Mouse (Mus musculus): Measurements from ENCODE around the gene Plcb2.
A peak's percentile ranks its signal among the peaks of the same experiment; 100 is the strongest.

The Plcb2 gene

DNA sequence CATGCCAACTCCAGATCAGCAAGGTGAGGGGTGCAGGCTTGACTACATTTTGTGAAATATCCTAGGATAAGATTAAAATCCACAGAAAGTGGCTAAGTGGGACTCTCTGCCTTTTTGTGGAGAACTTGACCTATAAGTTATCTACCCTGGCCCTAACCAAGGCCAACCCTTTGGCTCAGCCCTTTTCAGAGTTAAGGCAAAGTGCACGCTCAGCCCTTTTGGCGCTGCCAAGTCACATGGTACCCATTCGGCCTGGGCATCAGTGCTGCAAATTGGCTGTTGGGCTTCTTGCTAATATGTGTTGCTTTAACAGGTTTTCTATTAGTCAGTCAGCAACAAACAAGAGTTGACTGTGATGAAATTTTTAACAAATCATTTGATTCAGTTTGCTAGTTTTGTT lies 40.4 kb downstream of the Plcb2 start:
- DNase-seq (ENCODE audit: low spot score in 2 of 2), result no peak

DNA sequence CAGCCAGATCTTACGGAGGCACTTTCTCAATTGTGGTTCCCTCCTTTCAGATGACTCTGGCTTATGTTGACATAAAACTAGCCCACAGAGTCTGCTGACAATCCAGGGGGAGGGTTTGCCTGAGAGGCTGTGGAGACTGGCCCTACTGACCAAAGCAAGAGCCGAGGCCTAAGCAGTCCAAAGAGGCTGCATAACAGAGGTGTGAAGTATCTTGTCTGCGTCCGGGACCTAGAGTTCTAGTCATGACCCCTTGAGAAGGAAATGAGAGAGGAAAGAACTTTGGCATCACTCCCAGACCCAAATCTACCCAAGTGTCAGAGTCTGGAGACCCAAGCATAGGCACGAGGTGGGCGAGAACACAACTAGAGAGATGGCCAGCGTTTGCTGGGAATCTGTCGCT lies 41.5 kb downstream of the Plcb2 start:
- no peak for DNase-seq (ENCODE audit: low spot score in 2 of 2)

- DNase-seq (ENCODE audit: low spot score in 2 of 2), result no peak
Measured at GRCm38 (mm10) chr2:118685088-118685487, 43.1 kb downstream of the Plcb2 start.

DNA sequence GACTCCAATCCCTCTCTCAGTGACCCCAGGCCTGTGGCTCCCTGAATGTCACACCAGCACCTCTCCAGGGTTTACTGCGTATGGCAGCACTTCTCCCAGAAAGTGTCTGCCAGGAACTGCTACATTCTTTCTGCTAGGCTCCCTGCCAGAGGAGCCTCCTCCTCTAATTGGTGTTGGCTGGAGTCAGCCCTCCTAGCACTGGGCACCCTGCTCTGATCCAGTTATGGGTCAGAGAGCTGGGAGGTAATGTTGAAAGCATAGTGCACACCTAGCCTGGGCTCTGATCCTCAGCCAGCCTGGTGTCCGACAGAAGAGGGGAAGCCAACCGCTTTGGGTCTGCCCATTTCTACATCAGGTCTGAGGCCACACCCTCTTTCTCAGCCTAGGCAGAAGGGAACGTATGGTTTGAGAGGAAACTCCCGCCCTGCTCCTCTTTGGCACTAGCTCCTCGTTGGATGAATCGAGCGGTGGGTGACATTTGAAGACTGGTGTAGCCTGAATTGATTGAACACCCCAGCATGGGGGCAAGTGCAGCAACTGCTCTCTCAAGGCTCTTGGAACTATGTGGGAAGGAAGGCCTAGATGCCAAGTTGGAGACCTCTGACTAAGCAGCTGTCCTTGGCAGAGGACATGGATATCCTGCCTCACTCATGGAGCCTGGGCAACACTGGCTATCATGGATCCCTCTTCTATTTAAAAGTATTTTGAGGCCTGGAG lies 45.5 kb downstream of the Plcb2 start:
- no peak for DNase-seq (ENCODE audit: low spot score in 2 of 2)

DNA sequence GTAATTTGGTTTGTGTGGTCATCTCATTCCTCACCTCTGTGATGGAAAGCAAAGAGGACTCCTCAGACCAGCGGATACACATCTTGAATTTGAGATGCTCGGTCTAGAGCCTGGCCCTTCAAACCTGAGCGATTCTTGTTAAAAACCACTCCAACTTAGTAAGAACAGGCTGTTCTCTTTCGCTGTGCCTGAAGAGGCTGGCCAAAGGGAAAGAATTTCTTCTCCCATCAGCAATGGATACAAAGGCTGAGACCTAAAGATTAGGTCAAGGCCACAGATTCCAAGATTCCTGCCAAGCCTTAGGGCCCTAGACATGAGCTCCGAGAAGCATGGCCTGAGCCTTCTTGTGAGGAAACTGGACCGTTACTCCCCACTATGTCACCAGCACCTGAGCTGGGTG lies 47.3 kb downstream of the Plcb2 start:
- DNase-seq (ENCODE audit: low spot score in 2 of 2), result no peak

- DNase-seq (ENCODE audit: low spot score in 2 of 2), result no peak
Measured at GRCm38 (mm10) chr2:118679577-118679976, 48.7 kb downstream of the Plcb2 start.

DNA sequence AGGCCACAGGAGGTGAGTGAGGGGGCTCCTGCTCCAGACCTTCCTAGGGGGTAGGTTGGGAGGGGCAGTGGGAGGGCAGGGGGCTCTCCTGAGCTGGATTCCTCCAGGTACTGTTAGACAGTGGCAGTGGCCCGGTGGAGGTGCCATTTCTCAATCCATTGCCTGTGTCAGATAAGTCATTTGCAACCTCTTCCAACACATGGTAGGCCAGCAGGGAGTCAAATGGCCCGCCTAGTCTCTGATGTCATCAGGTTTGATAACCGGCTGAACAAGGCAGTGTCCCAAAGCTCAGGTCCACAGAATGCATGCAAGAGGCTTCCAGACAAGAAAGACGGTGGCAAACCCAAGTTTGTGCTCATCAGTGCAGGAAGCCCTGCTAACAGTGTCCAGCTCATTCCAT lies 50.4 kb downstream of the Plcb2 start:
- no peak for DNase-seq (ENCODE audit: low spot score in 2 of 2)

DNA sequence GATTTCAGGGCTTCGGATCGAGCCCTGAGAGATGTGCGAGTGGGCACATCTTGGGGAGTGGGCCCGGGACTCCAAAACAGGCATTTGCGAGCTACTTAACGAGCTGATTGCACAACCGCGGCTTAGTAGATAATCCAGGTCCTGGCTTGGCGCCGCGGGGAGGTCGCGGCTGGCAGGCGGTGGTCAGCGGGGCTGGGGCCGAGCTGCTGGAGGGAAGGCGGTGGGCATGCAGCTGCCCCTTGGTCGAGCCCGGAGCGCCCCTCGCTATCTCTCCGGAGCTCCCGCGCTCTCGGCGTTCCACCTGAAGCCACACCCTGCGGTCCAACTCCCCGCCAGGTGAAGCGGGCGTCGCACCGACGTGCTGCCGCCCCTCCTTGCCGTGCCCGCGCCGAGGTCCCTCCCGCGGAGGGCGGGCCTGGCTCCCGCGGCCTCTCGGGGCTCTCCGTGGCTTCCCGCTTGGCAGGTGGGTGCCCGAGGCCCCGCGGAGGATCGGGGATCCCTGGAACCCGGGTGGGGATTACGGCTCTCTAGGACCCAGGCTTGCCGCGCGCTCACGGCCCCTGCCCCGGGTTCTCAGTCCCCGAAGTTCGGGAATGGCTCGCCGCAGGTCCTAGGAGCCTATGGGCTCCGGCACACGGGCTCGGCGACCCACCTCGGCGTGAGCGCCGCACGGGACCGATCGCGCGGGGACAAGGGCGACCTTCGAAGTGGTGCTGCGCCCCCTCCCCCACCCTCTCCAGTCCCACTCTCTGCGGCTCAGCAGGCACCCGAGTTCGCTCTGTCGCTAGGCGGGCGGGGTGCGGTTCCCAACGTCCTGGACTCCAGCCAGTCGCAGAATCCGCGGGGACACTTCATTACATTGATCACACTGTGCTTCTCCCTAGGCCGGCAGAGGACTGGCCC lies 51.1 kb downstream of the Plcb2 start:
- DNase-seq (ENCODE audit: low spot score in 2 of 2), result no peak

DNA sequence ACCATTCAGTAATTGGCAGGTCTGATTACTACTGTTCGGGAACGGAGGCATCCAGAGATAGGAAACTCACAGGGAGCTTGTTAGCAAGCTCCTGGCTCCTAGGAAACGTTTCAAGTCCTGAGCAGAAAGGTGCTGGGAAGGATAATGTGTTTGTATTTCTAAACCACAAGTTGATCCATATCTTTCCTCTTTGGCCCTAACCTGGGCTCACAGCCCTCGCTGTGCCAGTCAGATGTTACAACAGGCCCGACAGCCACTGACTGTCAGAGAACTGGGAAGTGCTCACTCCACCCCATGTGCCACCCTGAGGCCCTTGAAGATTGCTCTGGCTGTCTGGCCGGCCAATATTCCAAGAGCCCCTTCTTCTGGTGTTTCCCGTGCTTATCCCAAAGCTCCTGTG lies 53.7 kb downstream of the Plcb2 start:
- no peak for DNase-seq (ENCODE audit: low spot score in 2 of 2)

DNA sequence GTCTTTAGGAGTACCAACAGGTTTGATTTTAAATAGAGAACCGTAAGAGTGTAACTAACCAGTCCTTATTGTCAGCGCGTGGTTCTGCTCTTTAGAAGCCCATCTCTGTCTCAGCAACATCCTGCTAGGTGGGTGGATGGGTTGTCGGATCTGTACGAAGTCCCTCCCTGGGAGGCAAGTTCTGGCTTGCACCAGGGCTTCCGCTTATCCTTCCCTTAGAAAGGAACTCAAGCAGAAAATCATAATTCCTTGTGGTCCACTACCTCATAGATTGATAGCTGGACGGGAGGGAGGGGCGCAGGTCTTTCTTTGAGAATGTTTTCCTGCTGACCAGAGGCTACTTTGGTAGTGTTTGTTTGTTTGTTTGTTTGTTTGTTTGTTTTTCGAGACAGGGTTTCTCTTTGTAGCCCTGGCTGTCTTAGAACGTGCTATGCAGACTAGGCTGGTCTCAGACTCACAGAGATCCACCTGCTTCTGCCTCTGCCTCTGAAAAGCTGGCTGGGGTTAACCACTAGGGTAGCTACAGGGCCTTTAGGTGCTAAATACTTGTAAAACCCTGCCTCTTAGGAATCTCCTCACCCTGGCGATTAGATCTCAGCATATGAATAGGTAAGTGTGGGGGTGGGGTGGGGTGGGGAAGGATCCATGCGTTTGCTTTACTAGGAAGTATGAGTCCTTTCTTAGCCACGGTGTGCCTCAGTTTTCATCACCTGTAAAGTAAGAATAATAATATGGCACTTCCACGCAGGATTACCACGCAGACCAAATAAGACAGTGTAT lies 54.4 kb downstream of the Plcb2 start:
- no peak for DNase-seq (ENCODE audit: low spot score in 2 of 2)

DNA sequence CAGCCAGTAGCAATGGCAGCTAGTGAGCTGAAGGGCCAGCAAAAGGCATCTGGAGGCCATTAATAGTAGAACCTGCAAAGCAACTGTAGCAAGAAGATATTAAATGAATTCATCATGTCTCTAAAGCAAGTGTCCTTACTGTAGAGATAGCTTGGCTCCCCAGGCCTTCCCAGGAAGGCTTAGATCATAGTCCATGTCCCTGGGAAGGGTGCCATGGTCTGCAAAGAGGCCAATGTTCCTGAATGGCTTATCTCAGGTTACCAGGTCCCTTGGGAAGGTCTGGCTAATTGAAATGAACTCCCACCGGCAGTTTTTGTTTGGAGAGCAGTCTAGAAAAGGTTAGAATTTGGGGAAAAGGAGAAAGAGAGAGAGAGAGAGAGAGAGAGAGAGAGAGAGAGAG lies 56.5 kb downstream of the Plcb2 start:
- DNase-seq (ENCODE audit: low spot score in 2 of 2), result no peak

- no peak for DNase-seq (ENCODE audit: low spot score in 2 of 2)
Measured at GRCm38 (mm10) chr2:118669785-118670184, 58.5 kb downstream of the Plcb2 start.

GRCm38 (mm10) chr2:118669245-118669644 lies 59.0 kb downstream of the Plcb2 start:
- no peak for DNase-seq (ENCODE audit: low spot score in 2 of 2)

DNA sequence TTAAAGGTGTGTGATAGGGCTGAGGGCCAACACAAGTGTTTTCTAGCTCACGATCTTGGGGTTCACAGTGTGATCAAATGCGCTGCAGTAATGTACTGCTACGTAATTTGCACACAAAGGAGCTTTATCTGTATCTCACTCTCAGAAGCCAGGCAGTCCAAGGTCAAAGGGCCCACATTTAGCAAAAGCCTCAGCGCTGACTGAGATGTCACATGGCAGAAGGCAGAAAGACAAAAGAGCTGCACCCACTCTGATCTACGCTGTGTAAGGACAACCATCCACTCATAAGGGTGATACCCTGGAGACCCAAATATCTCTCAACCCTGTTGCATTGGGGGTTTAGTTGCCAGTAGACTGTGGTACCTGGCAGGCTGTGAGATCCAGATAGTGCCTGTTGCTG lies 61.1 kb downstream of the Plcb2 start:
- no peak for DNase-seq (ENCODE audit: low spot score in 2 of 2)

GRCm38 (mm10) chr2:118665616-118666015 lies 62.6 kb downstream of the Plcb2 start:
- DNase-seq (ENCODE audit: low spot score in 2 of 2), result no peak

DNA sequence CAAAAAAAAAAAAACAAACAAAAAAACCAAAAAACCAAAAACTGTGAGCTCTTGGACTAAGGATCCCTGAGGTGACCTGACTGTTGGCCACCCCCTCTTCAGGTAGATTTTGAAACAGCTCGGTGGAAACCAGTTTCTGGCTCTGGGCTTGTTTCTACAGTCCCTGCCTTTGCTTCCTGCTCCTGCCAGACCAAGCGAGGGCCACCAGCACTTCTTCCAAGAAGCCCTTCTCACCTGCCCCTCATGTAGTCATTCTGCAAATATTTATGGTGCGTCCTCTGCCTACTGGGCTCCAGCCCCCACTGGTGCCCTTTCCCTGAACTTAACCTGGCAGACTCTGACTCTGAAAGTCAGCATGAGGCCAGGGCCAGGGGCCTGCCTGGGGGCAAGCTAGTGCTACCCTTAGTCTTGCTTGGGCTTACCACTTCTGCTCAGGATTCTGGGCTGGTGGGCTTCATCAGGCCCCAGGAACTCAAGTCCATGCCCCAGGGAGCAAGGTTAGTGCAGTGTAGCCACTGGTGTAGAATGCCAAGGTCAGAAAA lies 63.2 kb downstream of the Plcb2 start:
- DNase-seq (ENCODE audit: low spot score in 2 of 2), result no peak

GRCm38 (mm10) chr2:118663804-118664766 lies 64.2 kb downstream of the Plcb2 start:
- DNase-seq (ENCODE audit: low spot score in 2 of 2), result no peak

- peak; percentile 74 to 80 for DNase-seq (ENCODE audit: low spot score in 2 of 2)
Measured at GRCm38 (mm10) chr2:118662902-118663803, 65.1 kb downstream of the Plcb2 start, which contains the start of gene Pak6. Pak6 (plus strand) TSS chr2:118663303.

DNA sequence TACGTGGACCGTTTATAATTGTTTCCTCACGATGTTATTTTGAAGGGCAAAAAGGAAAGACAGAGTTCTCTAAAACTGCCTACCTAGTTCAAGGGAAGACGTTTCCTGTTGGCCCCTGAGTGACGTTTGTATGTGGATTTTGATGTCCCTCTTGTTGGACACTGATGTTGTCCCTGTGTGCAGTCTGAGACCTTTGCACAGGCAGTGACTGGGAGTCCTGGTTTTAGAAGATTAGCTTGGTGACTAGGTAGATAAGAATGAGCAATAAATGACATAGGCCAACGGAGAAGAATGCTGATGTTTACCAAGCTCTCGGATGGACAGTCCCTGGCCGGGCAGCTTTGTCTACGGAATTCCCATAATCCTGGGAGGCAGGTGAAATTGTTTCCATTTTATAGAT lies 66.3 kb downstream of the Plcb2 start:
- DNase-seq (ENCODE audit: low spot score in 2 of 2), result no peak

DNA sequence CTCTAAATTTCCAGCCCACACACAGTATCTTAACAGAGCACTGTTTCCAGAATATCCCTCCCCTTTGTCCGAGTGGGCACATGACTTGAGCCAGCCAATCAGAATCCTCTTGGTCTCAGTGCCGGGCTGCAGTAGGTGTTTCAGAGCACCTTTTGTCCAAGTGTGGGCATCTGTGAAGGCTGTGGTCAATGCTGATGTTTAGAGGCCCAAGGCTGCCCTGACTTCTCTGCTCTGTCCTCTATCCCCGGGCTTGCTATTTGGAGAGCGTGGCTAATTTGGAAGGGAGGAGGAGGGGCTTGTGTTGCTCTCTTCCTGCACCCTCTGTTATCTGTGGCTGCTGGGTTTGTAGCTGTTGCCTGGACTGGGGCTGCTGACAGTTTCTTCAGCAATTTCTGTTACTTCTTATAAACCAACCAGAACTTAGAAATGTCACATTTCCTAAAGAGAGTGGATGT lies 68.2 kb downstream of the Plcb2 start:
- DNase-seq (ENCODE audit: low spot score in 2 of 2), result peak in 1 of 2 experiments; percentile 37
